Mouse (Mus musculus) ovary, postnatal 10 days (tissue): ENCODE data around the gene Bnipl.

Source experiments
- DNase-seq: peaks from one replicate; pipeline ENCODE4 v3.0.0; 2022; ENCODE audit warnings: low spot score

The Bnipl gene

DNA sequence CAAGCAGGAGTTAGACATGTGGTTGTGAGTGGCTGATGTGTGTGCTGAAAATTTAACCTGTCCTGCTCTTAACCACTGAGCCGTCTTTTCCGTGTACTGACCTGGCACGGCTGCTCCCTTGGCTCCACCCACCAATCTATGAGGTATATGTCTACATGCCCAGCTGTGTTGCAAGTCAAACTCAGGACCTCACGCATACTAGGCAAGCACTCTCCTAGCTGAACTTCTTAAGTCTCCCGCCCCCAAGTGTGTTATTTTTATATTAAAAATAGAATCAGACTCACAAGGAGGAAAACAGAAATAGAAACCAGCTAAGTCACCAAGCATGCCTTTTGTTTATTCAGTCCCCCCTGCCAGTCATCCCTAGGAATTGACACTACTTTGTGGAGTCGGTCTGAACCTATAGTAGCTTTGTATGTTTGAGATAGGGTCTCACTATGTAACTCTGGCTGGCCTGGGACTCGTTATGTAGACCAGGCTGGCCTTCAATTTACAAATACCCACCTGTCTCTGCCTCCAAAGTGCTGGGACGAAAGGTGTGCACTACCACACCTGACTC, 13.4 kb downstream of the Bnipl start:
- DNase-seq = no peak

DNA sequence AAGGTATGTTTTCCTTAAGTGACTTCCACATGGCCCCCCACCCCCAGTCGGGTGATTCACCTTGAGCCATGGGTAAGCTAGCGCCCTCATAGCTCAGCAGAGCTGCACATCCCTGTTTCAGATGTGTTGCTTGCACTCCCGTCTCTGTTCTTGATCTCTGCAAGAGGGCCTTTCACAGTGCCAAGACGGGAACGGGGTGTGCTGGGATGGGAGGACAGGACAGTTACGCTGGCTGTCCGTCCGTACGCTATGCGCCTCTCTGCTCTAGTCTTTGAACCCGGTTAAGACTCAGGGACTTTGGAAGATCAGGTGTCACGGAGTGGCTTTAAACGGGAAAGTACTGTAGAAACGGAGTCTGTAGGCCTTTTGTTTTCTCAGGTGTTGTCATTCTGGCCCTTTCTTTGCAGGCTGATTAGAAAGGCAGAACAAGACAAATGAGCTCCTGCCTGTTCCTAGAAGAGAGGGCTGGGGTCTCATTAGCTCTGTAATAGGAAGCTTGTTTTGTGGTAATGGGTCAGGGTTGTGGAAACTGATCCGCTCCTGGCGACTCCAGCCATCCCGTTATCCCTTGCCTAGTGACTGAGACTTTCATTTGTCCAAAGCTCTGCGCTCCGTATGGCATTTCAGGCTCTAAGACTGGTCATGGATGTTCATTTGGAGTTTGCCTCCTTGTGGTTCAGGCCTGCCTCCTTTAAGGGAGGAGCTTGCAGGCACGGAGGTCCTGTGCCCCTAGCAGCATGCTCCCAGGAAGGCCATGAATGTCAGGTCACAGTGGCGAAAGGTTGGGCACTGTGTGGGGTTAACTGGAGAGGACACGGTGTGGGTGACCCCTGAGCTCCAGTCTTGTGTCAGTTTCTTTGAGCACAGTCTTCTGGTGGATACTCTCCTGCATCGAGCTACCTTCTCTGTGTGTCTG, 15.3 kb downstream of the Bnipl start:
- DNase-seq = no peak

DNA sequence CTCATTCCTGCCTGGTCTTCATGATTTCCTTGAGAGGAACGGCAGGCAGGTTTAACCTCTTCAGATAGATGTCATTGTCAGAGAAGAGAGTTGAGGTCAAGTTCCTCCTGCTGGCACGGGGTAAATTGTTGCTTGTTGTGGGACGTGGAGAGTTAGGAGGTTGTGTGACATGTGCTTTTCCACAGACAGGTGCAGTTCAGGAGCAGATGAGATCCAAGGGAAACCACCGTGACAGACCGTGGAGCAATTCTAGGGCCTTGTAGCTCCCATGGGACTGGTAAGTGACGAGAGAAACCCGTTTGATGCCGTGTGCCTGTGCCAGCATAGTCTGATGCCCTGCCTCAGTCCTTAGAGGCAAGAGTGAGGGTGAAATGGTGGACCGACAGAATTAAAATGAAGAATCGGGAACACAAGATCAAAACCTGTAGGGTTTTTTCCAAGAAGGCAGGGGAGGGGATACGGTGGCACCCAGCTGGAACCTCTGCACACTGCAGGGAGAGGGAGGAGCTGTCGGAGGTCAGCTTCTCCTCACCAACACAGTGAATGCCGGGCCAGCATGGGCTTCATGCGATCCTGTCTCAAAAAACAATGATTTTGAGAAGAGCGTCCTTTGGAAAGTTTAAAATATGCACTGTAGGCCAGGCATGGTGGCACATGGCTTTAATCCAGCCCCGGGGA, 17.6 kb downstream of the Bnipl start:
- no peak for DNase-seq

DNA sequence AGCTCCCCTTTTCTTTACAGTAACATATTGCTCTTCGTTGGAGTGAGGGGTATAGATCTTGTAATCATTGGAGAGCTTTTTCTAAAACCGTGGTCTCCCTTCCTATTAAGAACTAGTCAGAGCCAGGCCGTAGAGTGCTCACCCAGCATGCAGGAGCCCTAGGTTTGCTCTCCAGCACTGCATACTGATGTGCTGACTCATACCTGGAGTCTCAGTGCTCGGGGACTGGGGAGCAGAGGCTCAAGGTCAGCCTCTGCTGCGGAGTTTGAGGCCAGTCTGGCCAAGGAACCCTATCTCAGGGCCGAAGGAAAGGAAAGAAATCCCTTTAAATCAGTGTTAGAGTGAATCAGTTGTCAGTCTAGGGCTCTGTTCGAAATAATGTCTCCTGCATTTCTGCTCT, 18.2 kb downstream of the Bnipl start:
- no peak for DNase-seq

DNA sequence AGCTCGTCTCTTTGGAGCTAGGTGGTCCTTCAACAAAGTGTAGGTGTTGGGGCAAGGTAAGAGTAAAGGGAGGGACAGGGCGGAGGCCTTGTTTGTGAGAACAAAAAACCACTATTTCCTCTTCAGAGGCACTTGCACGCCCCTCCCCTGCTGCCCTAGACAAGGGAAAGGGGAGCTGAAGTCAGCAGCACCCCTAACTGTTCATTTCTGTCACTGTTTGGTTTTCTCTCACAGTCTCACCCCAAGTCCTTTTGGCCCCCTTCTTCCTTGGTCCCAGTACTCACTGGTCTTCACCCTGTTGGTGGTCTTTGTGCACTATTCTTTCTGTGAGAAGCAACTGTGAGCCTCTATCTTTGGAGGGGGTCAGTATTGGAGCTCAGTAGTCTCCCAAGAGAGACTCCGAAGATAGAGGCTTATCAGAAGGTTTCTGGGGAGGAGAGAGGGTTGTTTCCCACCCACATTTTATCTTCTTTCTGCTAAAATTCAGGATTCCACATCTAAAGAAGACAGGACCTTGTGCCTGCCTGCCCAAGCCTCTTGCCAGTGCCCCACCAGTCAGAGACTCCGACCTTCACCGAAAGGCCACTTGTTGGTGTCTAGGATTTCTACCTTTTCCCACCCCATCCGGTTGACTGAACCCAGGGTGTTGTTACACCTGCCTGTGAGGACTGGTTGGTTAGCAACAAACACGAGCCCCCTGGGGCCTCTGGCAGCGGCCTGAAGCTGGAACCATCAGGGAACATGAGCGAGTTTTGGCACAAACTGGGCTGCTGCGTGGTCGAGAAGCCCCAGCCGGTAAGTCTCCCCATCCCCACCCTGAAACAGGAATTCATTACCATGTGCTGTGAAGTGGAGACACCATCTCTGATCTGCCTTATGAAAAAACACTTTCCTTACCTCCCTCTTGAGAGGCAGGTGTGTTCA, 19.4 kb downstream of the Bnipl start, which contains the start of gene Mllt11:
TSS of gene Mllt11 (minus strand) at position 874 of the 924 bp plus-strand sequence.
- no peak for DNase-seq

DNA sequence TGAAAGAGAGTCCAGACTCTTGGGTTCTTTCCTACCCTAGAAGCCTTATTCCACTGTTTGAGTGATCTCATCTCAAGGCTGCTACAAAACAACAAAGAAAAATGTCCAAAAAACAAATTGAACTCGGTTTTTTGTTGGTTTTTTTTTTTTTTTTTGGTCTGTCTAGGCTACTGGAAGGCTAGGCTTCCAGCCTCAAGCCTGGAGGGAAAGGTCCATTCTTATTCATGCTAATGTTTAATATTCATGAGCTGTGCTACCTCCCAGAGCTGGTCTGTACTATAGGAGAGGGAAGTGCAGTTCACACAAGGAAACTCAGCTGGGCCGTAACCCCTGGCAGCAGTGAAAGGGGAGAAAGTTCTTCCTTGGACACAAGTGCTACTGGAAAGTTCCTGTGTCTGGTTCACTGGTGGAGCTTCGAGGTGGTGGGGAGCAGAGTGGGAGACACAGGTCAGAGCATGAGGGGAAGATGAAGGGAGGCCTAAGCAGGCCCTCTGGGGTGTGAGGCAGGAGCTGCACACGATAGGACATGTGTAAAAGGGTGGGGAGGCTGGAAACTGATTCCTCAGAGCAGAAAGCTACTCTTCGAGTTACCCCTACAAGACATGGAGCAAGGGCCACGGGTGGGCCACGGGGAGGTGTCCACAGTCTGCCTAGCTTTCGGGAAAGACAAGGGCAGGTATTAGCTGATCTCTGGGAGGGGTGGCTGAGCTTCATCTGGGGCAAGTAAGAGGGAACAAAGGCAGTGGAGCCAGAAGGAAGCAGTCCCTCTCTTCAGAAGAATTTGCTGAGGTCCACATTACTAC, 20.3 kb downstream of the Bnipl start:
- DNase-seq = no peak

DNA sequence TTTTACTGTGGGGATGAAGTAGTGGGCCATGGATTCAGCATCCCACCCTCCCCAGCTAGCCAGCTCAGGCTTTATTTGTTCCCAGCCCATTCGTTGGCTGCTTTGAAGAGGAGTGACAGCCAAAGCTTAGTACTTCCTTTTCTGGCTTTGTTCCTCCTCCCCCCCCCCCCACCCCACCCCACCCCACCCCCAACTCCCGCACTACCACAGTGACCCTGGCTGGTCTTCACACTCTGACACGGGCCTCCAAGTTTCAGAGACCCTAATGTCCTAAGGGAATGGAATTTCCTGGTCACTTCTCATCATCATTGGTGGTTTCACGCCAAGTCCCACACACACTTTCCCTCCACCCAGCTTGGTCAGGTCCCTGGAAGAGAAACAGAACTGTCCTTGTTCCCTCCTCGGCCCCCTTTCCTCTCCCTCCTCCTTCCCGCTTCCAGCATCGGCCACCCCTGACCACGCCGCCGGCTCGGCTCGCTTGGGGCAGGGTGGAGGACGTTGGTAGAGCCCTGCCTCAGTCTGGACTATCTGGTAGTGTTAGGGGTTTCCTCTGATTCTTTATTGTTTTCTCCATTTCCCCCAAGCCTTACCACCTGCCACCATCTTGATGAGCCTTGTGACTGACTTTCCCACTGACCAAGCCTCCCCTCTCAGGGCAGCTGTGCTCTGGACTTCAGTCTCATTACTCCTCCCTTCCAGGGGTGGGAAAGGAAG, 21.1 kb downstream of the Bnipl start:
- no peak for DNase-seq

DNA sequence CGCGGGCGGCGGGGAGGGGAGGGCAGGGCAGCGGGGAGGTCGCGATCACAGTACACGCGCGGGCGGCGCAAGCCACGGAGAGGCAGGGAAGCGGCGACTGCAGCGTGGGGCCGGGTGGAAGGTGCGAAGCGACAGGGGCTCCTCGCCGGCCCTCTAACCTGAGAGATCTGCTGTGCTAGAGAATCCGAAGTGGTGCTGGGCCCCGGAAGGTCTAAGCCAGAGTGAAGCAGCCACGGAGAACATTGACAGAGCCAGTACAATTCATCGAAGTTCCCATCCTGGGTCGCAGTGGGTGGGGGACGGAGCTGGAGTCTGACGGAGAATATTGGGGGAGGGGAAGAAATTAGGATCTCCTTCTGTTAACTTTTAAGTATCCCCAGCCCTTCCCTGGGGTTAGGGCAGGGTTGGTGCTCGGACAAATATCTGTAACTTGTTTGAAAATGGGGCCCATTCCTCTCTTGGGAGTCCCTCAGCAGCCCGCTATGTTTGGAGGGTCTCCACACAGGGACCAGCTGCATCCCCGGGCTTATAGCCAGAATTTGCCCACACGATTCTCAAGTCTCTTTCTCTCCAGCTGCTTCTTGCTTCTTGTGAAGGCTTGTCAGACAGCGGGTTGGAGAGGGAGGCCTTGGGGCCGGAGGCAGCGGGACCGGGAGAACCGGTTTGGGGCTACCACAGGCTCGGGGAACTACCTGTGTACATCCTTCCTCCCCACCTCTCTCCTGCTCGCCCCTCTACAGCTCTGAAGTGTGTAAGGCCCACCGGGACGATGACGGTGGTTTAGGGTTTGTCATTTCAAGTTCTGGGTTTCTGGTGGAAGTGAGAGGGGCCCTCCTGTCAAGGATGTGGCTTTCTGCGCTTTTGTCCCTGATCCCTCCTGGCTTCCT, 21.9 kb downstream of the Bnipl start:
- no peak for DNase-seq

DNA sequence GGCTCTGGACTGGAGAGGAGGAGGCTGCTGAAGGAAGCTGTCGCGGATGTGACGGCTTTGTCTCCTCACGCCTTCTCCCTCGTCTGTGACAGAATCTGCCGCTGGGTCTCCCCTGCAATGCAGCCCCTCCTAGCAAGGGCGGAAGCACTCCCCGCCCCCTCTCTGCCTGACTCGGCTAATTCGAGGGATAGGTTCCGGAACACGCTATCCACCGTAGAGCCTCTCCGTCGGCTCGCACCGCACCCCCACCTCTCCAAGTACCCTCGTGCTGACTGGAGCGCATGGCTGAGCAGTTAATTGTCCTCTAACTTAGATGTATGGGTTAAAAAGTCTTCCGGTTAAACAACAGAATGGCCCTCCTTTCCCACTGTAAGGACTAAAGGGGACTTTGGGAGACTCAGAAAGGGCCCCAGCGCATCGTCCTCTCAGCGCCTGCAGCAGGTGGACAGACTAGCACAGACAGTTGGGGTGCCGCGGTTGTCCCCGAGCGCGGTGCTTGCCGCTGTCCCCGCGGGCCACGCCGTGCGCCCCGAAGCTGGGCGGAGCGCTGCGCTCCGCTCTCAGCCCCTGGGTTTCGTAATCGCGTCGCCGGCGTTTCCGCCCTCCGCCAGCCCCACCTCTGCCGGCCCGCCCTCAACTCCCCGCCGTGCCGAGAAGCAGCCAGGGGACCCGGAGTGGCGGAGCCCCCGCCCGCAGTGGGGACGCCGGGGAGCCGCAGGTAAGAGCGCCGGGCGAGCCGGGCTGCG, 22.7 kb downstream of the Bnipl start, which contains the start of gene Cdc42se1:
TSS of gene Cdc42se1 (plus strand) at position 585 of the 746 bp plus-strand sequence.
- DNase-seq = peak; percentile 66

DNA sequence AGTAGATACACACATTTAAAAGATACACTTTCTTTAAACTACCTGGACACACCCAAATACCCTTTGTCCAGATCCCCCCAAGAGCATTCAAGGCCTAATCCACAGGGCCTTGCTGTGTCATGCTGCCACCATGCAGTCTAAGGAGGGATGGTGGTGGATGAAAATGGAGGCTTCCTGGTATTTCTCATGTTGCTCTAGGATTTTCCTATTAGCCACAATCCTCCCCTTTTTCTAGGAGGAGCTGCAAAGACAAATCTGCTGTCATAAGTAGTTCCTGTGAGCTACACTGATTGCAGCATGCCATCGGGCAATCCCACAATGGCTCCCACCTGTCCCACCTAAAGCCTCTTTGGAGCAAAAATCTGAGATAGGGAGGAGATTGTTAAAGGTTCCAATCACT, 23.8 kb downstream of the Bnipl start:
- DNase-seq = no peak

DNA sequence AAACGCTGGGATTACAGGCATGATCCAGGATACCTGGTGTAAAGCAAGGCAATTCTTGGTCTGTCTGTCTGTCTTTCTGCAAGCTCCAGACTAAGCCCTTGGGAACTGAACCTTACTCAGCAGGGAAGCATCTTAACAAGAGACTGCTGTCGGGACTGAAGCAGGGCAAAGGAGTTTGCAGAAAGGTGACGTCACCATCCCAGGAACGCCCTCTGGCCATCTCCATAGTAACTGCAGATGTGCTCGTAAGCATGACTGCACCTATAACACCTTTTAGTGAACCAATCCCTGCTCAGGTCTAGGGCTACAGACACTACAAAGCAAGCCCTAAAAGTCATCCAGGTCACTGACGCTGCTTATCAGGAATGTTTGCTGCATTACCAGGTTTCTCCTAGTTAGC, 26.7 kb downstream of the Bnipl start:
- DNase-seq = no peak

DNA sequence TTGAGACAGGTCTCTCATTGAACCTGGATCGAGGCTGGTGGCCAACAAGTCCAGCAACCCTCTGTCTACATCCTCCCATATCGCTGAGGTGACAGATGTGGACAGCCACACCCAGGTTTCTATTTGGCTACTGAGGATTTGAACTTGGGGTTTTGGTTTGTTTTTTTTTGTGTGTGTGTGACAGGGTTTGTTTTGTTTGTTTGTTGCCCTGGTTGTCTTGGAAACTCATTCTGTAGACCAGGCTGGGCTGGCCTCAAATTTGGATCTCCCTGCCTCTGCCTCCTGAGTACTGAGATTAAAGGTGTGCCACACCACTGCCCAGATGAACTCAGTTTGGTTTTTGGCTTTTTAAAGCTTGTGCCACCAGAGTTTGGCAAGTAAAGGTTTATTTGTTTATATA, 28.0 kb downstream of the Bnipl start:
- no peak for DNase-seq

DNA sequence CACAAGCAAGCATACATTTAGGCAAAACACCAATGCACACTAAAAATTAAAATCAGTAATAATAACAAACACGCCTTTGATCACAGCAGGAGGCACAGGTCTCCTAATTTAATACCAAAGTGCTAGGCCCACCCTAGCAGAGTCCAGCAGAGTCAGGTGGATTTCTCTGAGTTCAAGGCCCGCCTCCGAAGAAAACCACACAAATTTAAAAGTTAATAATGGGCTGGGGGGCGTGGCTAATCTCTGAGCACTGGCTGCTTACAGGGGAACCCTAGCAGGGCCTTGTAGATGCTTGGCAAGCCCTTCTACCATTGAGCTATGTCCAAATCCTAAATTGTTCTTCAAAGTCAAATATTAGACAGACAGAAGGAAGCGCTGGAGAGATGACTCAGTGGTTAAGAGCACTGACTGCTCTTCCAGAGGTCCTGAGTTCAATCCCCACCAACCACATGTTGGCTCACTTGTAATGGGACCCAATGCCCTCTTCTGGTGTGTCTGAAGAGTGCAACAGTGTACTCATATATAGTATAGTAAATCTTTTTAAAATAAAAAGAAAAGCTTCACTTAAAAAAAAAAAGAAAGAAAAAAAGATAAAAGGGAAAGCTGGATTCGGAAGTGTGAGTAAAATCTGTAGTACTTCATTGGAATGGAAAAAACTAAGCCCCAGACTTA, 32.4 kb downstream of the Bnipl start:
- DNase-seq = no peak

DNA sequence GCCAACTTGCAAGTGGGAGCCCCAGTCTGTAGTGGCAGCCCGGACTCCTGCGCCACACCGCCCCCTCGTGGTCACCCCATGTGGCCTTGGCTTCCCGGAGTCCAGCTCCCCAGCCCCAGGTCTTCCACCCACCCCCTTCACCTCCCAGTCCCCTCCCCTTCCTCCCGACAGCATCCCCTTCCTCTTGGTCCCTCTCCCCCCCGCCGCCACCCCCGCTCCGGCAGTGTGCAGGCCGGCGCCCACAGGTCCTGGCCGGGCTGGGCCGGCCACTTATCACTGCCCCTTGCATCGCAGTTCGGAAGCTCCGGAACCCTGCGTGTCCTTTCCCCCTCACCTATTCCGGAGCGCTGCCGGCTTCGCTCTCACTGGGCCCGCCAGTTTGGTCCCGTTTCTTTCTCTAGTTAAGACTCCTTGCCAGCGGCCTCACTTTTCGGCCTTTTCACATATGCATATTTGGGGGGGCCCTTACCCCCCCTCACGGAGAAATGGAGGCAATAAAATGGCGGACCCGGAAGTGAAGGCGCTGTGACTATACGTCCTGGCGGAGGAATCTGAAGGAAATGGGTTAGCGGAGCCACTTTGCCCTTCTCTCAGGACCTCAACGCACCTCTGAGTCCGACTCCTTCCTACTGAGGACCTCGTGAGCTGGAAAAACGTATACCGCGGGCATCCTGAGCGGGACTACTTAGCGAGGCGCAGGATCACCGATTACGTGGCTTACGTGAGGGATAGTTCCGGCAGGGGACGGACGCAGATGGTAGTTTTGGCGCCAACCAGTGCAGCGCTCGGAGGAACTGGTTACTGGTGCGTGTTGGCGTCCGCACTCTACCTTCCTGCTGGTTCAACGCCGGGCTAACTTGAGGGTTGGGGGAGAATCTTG, 33.5 kb downstream of the Bnipl start, which contains the start of gene Gabpb2:
TSS of gene Gabpb2 (minus strand) at position 662 of the 880 bp plus-strand sequence.
- DNase-seq = peak; percentile 91

DNA sequence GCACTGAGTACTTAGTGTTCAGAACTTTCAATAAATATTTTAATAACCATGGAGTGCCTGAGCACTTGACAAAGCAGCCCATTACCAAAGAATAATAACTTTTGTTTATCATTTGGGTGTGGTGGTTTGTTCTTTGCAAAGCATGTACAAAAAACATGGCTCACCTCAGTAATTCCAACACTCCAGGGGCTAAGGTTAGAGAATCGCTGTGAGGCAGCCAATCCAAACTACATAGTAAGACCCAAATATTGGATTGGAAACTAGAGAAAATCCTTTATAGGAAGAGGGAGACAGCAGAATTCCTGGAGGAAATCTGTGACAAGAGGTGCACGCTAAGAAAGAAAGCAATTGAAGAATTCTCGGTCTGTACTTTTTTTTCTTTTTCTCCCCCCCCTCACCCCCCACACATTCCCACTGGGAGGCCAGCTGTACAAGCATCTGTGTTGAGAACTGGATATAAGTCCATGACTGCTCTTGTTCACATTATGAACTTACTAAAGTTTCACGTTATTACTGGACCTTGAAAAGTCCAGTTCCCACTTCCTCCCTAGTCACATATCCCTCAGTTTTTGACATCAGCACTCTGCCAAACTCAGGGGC, 34.2 kb downstream of the Bnipl start:
- no peak for DNase-seq

DNA sequence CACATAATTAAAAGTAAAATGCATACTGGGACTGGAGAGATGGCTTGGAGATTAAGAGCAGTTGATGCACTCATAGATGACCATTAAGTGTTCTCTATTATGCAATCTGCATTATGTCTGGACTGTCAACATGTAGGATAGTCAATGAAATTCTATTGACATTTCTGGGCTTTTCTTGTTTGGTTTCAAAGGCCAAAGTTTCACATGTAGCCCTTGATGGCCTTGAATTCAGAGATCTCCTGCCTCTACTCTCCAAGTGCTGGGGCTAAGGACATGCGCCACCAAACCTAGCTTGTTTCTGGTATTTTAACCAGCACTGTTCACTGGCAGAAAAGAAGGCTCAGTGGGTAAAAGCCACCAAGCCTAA, 37.4 kb downstream of the Bnipl start:
- no peak for DNase-seq
